Mouse (Mus musculus): ENCODE results near the gene Gabbr1.

DNA sequence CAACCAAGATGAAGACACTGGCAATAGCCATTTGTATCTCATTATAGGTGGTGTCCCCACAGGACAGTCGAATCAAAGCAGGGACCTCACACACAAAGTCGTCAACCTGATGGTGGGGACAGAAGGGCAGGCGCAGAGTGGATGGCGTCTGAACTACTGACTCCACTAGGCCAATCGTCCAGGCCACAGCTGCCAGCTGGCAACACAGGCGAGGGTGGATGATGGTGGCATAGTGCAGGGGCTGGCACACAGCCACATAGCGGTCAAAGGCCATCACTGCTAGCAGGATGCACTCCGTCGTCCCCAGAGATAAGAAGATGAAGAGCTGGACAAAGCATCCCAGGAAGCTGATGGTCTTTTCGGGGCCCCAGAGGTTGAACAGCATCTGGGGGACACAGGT, 39.8 kb downstream of the Gabbr1 start:
- TF ChIP-seq CTCF (IDR thresholded peaks at IDR 0.05; ENCODE audit: extremely low read depth, insufficient read depth, insufficient read length, insufficient replicate concordance), result no peak
- TF ChIP-seq POLR2A (IDR thresholded peaks at IDR 0.05; ENCODE audit: low read depth, low read length), result no peak

Measured in spleen, adult 2 months (tissue).